Mouse (Mus musculus): ENCODE measurements around the gene Nfix.

GRCm38 (mm10) chr8:84797256-84797797 is 2.8 kb downstream of the Nfix start:
- TF ChIP-seq POLR2A (IDR thresholded peaks at IDR 0.05; ENCODE audit: extremely low read depth, insufficient read depth, low read length): no peak
- TF ChIP-seq CTCF (IDR thresholded peaks at IDR 0.05; ENCODE audit: extremely low read depth, insufficient read depth, low read length): no peak

All from cortical plate, adult 2 months (tissue).